Mouse (Mus musculus) small intestine, adult 2 months (tissue): ENCODE data around the gene Grk1.

Experiments used
- CTCF ChIP-seq: fragments of 200-500 bp; IDR thresholded peaks from 2 replicates; pipeline ENCODE4 v1.5.1; 2012; ENCODE audit warnings: low read depth, mild to moderate bottlenecking, control low read depth, inconsistent platforms, low read length, moderate library complexity, mixed read lengths; ENCODE audit not compliant: insufficient replicate concordance, insufficient read length; ENCODE audit errors: extremely low read depth
- POLR2A ChIP-seq: fragments of 200-500 bp; IDR thresholded peaks from 2 replicates; pipeline ENCODE4 v1.6.1; 2012; ENCODE audit warnings: low read depth, mild to moderate bottlenecking, control low read depth, inconsistent platforms, low read length, moderate library complexity

DNA sequence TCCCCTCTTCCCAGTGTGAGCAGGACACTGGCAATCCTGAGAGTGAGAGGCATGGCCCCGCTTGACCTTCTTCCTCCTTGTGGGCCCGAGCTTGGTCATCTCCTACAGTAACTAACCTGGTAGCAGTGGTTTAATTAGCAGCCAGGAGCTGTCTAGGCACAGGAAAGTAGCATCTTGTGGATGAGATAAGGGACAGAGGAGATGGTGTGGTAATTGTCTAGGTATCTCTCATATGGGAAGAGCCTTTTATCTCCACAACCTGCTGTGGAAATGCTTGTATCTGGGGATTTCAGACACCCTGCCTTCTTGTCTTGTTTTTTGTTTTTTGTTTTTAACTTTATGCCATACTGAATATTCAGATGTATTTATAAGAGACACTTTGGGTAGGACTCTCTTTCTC, 32.6 kb downstream of the Grk1 start:
- no peak for TF ChIP-seq CTCF
- no peak for TF ChIP-seq POLR2A
